ENCODE assay signal across 24 mouse cellular contexts in genomic region chr14:57554434-57554833, GRCm38 (mm10). TPM values are rescaled to one million over a fixed set of nuclear protein-coding genes. Genes with fewer than 3 reads are reported as not detected.
DNase-seq lines count a peak whose midpoint lies in the region; ATAC-seq and TF ChIP-seq lines count a peak whose summit lies in the region.
"Had no signal": no experiment of that assay in that cellular context is flagged by ENCODE, and none has a peak within 500 bp of the region (broad histone marks: within the 10 kb centered on the region; RNA-seq: fewer than 3 reads in every experiment).

No protein-coding gene starts in this region.

- no peak overlapping the region for H3K4me3 ChIP-seq in heart, embryonic 11.5 days (ENCODE audit: low read depth, low read length)
- H3K4me3 ChIP-seq in CH12.LX (replicated peaks in 1 of 3; ENCODE audit: low read depth in 2 of 3, low read length in 2 of 3, poor library complexity in 1 of 3), result no peak overlapping the region
- H3K4me3 ChIP-seq: forebrain, embryonic 10.5 days; gastrocnemius, adult 2 months; heart, embryonic 13.5 days had no signal

- no peak for TF ChIP-seq RAD21 in CH12.LX (IDR thresholded peaks at IDR 0.05; ENCODE audit: low read depth, low read length)

- no peak overlapping the region for H3K4me2 ChIP-seq in heart, embryonic 11.5 days
- no peak overlapping the region for H3K4me2 ChIP-seq in CH12.LX (ENCODE audit: insufficient read depth, low read depth, poor library complexity, severe bottlenecking)
- H3K4me2 ChIP-seq: heart, embryonic 13.5 days; hindbrain, embryonic 14.5 days had no signal

- H3K27me3 ChIP-seq in heart, embryonic 11.5 days (ENCODE audit: control insufficient read depth, insufficient read depth, low read length), result no peaks in the 10 kb centered on the region
- H3K27me3 ChIP-seq in CH12.LX (replicated peaks), result no peaks in the 10 kb centered on the region
- H3K27me3 ChIP-seq: heart, embryonic 13.5 days had no signal

- TF ChIP-seq CTCF in CH12.LX (conservative IDR thresholded peaks at IDR 0.05 in 1 of 2, IDR thresholded peaks at IDR 0.05 in 1 of 2; ENCODE audit: low read depth in 2 of 2, low read length in 2 of 2), result no peak

- H3K79me2 ChIP-seq in CH12.LX (replicated peaks; ENCODE audit: control insufficient read depth, extremely low read depth, insufficient read depth, poor library complexity, severe bottlenecking), result no peaks in the 10 kb centered on the region

- 85% methylated on average over 5 of the region's 5 CpGs for WGBS in heart, embryonic 11.5 days (ENCODE audit: insufficient replicate concordance)

- dilution Hi-C loops in CH12.LX (cut with MboI; ENCODE audit: extremely low pct_ligation_motif_present, extremely low pct_unique_long_range_greater_than_20kb, low sequenced_read_pairs), result no loop called here

- no peak for ATAC-seq in heart, embryonic 11.5 days (replicated peaks; ENCODE audit: insufficient number of reproducible peaks, low FRiP score, low TSS enrichment)
- ATAC-seq: activated CD4-positive, CD25-positive, alpha-beta regulatory T cell, adult 4 months; forebrain, embryonic 14.5 days; hindbrain, postnatal 0 days; inflammation-experienced regulatory T-cells, adult 6 months; intestine, embryonic 16.5 days had no signal

- in situ Hi-C loops in CH12.LX (cut with MboI; ENCODE audit: low pct_ligation_motif_present, low pct_unique_long_range_greater_than_20kb, low sequenced_read_pairs), result no loop called here

- no peaks in the 10 kb centered on the region for H3K36me3 ChIP-seq in heart, embryonic 11.5 days (ENCODE audit: control insufficient read depth, insufficient read depth, low read length)
- H3K36me3 ChIP-seq in CH12.LX (replicated peaks in 1 of 2; ENCODE audit: control insufficient read depth in 1 of 2, insufficient read depth in 1 of 2, low read length in 1 of 2), result peaks cover 17 to 66% of the 10 kb centered on the region in 2 experiments

- no peak for TF ChIP-seq POLR2A in CH12.LX (IDR thresholded peaks at IDR 0.05; ENCODE audit: low read depth, low read length)

- no peaks in the 10 kb centered on the region for H3K4me1 ChIP-seq in heart, embryonic 11.5 days (ENCODE audit: control insufficient read depth, insufficient read depth, low read length)
- H3K4me1 ChIP-seq in CH12.LX (ENCODE audit: control insufficient read depth in 1 of 2, insufficient read depth in 2 of 2), result peaks cover 5 to 9% of the 10 kb centered on the region in 2 experiments
- H3K4me1 ChIP-seq: forebrain, embryonic 10.5 days; heart, embryonic 13.5 days had no signal

- no peak overlapping the region for H3K9ac ChIP-seq in heart, embryonic 11.5 days (ENCODE audit: low read depth, low read length)
- H3K9ac ChIP-seq in CH12.LX (ENCODE audit: insufficient read depth, low read depth), result no peak overlapping the region
- H3K9ac ChIP-seq: heart, embryonic 13.5 days; hindbrain, embryonic 14.5 days had no signal

- H3K27ac ChIP-seq in heart, embryonic 11.5 days (ENCODE audit: low read depth, low read length), result no peak overlapping the region
- H3K27ac ChIP-seq in CH12.LX (ENCODE audit: insufficient read depth, low read depth), result no peak overlapping the region
- H3K27ac ChIP-seq: forebrain, embryonic 10.5 days; gastrocnemius, adult 2 months; heart, embryonic 13.5 days; hindbrain, embryonic 14.5 days; hindbrain, postnatal 0 days had no signal

- no peak for TF ChIP-seq EP300 in CH12.LX (IDR thresholded peaks at IDR 0.05; ENCODE audit: low read length)

- DNase-seq in heart, adult 11 months, result peak; percentile 45
- DNase-seq in CH12.LX (ENCODE audit: extremely low read depth) (no peak), ZHBTc4 (ENCODE audit: low read depth, low spot score) (peak; percentile 74)
- DNase-seq in retina, postnatal 1 day, result no peak
- no peak for DNase-seq in adrenal gland, postnatal 36 days
- DNase-seq: adrenal gland, adult 8-10 months; adrenal gland, postnatal 25 days; cerebellum, adult 18-20 months; cerebellum, adult 9-10 months; cerebellum, postnatal 14 days; gastrocnemius, adult 2 months; gastrocnemius, postnatal 14 days; heart, adult 18-20 months; heart, postnatal 14 days; heart, postnatal 4 days had no signal

- H3K9me3 ChIP-seq in heart, embryonic 11.5 days (replicated peaks; ENCODE audit: control insufficient read depth, low read length), result no peaks in the 10 kb centered on the region
- H3K9me3 ChIP-seq in CH12.LX (replicated peaks; ENCODE audit: low read length), result no peaks in the 10 kb centered on the region
- H3K9me3 ChIP-seq: forebrain, embryonic 10.5 days; heart, embryonic 13.5 days had no signal

TF ChIP-seq in CH12.LX, 34 proteins besides CTCF, POLR2A, EP300 and RAD21:
- TF ChIP-seq BHLHE40 (IDR thresholded peaks at IDR 0.05; ENCODE audit: low read depth, low read length) (0 out of 2 replicates have a peak, but pooled peaks have one; percentile 14), NELFE (IDR thresholded peaks at IDR 0.05; ENCODE audit: low read depth, low read length) (no peak)

RNA-seq across cellular contexts. Expression of gene Eef1akmt1, which starts 17.0 kb away (rescaled TPM):
- 61.2 and 71.6 TPM in 2 replicates for polyA plus RNA-seq in heart, embryonic 11.5 days (2014; fragmentation: Nextera tagmentation; extraction: Ambion mirVana)
- 52.2 and 69.5 TPM in 2 replicates for total RNA-seq in CH12.LX (2012; rRNA removed)
- 105 and 110 TPM in 2 replicates for total RNA-seq in CH12.LX (2014; rRNA removed)
- 74.5 and 81.2 TPM in 2 replicates for polyA plus RNA-seq in CH12.LX (2012; ENCODE audit: insufficient read length, low read depth)
- 10 to 100 TPM; 26.4 to 27.5 TPM for total RNA-seq in adrenal gland, postnatal 36 days (2021)

RNA-seq across cellular contexts. Expression of gene Il17d, which starts 29.9 kb away (rescaled TPM):
- 0.45 and 0.49 TPM in 2 replicates for polyA plus RNA-seq in heart, embryonic 11.5 days (2014; fragmentation: Nextera tagmentation; extraction: Ambion mirVana)
- total RNA-seq in CH12.LX (2012; rRNA removed) (0.08 and 0.21 TPM in 2 replicates), CH12.LX (2014; rRNA removed) (not detected in 2 replicates)
- not detected in 2 replicates for polyA plus RNA-seq in CH12.LX (2012; ENCODE audit: insufficient read length, low read depth)
- total RNA-seq in adrenal gland, postnatal 36 days (2021), result 1 to 10 TPM; 1.9 to 2.5 TPM
- polyA plus RNA-seq: activated CD4-positive, CD25-positive, alpha-beta regulatory T cell, adult 4 months; inflammation-experienced regulatory T-cells, adult 6 months had no signal

Comparison
In these comparisons a context has a peak if more than half of its experiments do, and no peak if none do; other contexts are left out.
1. DNase-seq: peak in heart, adult 11 months (single experiment) and ZHBTc4 (single experiment); none in CH12.LX (single experiment), retina, postnatal 1 day (single experiment) and adrenal gland, postnatal 36 days (0 of 2).